17 mouse cellular contexts compared by ENCODE assay signal in genomic region chr7:89417707-89418106, GRCm38 (mm10). TPM values are rescaled to one million over a fixed set of nuclear protein-coding genes. Genes with fewer than 3 reads are reported as not detected.
DNase-seq lines count a peak whose midpoint lies in the region; ATAC-seq lines count a peak whose summit lies in the region.
"Had no signal": no experiment of that assay in that cellular context is flagged by ENCODE, and none has a peak within 500 bp of the region (broad histone marks: within the 10 kb centered on the region; RNA-seq: fewer than 3 reads in every experiment).

No protein-coding gene starts in this region.

- intact Hi-C loops in heart, postnatal 10 days (cut with DNase I): loop anchor here (1.0 kb wide), 2 partner anchors 47 to 249 kb away; no protein-coding TSS in a partner anchor

- H3K4me3 ChIP-seq in heart, embryonic 10.5 days: no peak overlapping the region
- no peak overlapping the region for H3K4me3 ChIP-seq in liver, embryonic 16.5 days (ENCODE audit: low read depth, low read length)
- H3K4me3 ChIP-seq in brown adipose tissue, adult 24 weeks (ENCODE audit: insufficient read depth, low read depth, low read length): no peak overlapping the region
- H3K4me3 ChIP-seq in heart, embryonic 15.5 days: no peak overlapping the region
- H3K4me3 ChIP-seq: layer of hippocampus, adult 2 months; megakaryocyte, embryonic 14.5 days; neural tube, embryonic 12.5 days had no signal

- 77% methylated on average over 2 of the region's 2 CpGs for WGBS in heart, embryonic 10.5 days
- 47% methylated on average over 2 of the region's 2 CpGs for WGBS in liver, embryonic 16.5 days (ENCODE audit: insufficient replicate concordance)
- WGBS in heart, embryonic 15.5 days: 66% methylated on average over 2 of the region's 2 CpGs

- peaks cover 32% of the 10 kb centered on the region for H3K4me1 ChIP-seq in heart, embryonic 10.5 days
- H3K4me1 ChIP-seq in liver, embryonic 16.5 days (ENCODE audit: control insufficient read depth, low read depth, low read length): no peaks in the 10 kb centered on the region
- H3K4me1 ChIP-seq in brown adipose tissue, adult 24 weeks (ENCODE audit: control insufficient read depth, insufficient read depth, insufficient read length, low read length): peaks cover 8% of the 10 kb centered on the region
- peaks cover 10% of the 10 kb centered on the region for H3K4me1 ChIP-seq in heart, embryonic 15.5 days (replicated peaks)
- H3K4me1 ChIP-seq: neural tube, embryonic 12.5 days had no signal

- H3K27me3 ChIP-seq in heart, embryonic 10.5 days (ENCODE audit: insufficient read depth, poor library complexity, severe bottlenecking): no peaks in the 10 kb centered on the region
- no peaks in the 10 kb centered on the region for H3K27me3 ChIP-seq in liver, embryonic 16.5 days (ENCODE audit: control insufficient read depth, insufficient read depth, low read depth, low read length)
- H3K27me3 ChIP-seq in heart, embryonic 15.5 days: no peaks in the 10 kb centered on the region
- H3K27me3 ChIP-seq: neural tube, embryonic 12.5 days had no signal

- H3K9ac ChIP-seq in liver, embryonic 16.5 days (ENCODE audit: low read depth, low read length): no peak overlapping the region
- H3K9ac ChIP-seq in heart, embryonic 15.5 days: no peak overlapping the region
- H3K9ac ChIP-seq: neural tube, embryonic 12.5 days had no signal

- no peak overlapping the region for H3K4me2 ChIP-seq in liver, embryonic 16.5 days (ENCODE audit: low read depth, low read length)
- H3K4me2 ChIP-seq in heart, embryonic 15.5 days: no peak overlapping the region
- H3K4me2 ChIP-seq: neural tube, embryonic 12.5 days had no signal

- DNase-seq in heart, embryonic 10.5 days (ENCODE audit: low spot score): peak; percentile 48
- DNase-seq in heart, postnatal 10 days: no peak
- no peak for DNase-seq in liver
- DNase-seq in spleen, postnatal 36 days (ENCODE audit: low spot score in 2 of 2): no peak
- DNase-seq: cerebellum, postnatal 14 days; gastrocnemius, postnatal 14 days; kidney, adult 11 months; lung, adult 18-20 months; thymus, adult 2 months had no signal

- no peaks in the 10 kb centered on the region for H3K9me3 ChIP-seq in heart, embryonic 10.5 days
- H3K9me3 ChIP-seq in liver, embryonic 16.5 days (replicated peaks; ENCODE audit: control insufficient read depth, low read length): no peaks in the 10 kb centered on the region
- H3K9me3 ChIP-seq in heart, embryonic 15.5 days (replicated peaks): no peaks in the 10 kb centered on the region
- H3K9me3 ChIP-seq: G1E; megakaryocyte, embryonic 14.5 days; neural tube, embryonic 12.5 days had no signal

- H3K36me3 ChIP-seq in heart, embryonic 10.5 days: no peaks in the 10 kb centered on the region
- H3K36me3 ChIP-seq in liver, embryonic 16.5 days (ENCODE audit: control insufficient read depth, insufficient read depth): no peaks in the 10 kb centered on the region
- H3K36me3 ChIP-seq in heart, embryonic 15.5 days: 0 out of 2 replicates have a peak, but pooled peaks cover 1% of the 10 kb centered on the region
- H3K36me3 ChIP-seq: G1E; neural tube, embryonic 12.5 days had no signal

- H3K27ac ChIP-seq in heart, embryonic 10.5 days: peak overlapping the region; percentile 62; the same call in 1 of the 2 replicates
- H3K27ac ChIP-seq in liver, embryonic 16.5 days (ENCODE audit: low read length): no peak overlapping the region
- peak overlapping the region; percentile 67; the same call in 1 of the 2 replicates for H3K27ac ChIP-seq in brown adipose tissue, adult 24 weeks (replicated peaks; ENCODE audit: low read depth, low read length)
- H3K27ac ChIP-seq in heart, embryonic 15.5 days: peak overlapping the region; percentile 72
- H3K27ac ChIP-seq: layer of hippocampus, adult 2 months; neural tube, embryonic 12.5 days had no signal

- 0 out of 2 replicates have a peak, but pooled peaks have one; percentile 27 for ATAC-seq in liver, embryonic 16.5 days (ENCODE audit: low read depth)
- no peak for ATAC-seq in heart, embryonic 15.5 days (replicated peaks; ENCODE audit: insufficient number of reproducible peaks, insufficient read depth, low FRiP score, low read depth)
- ATAC-seq: hindbrain, embryonic 16.5 days had no signal

RNA-seq across cellular contexts. Expression of gene Fzd4, which starts 13.6 kb away (rescaled TPM):
- polyA plus RNA-seq in heart, embryonic 10.5 days (2016; fragmentation: Nextera tagmentation; extraction: Ambion mirVana): 9.2 and 9.7 TPM in 2 replicates
- total RNA-seq in heart, postnatal 10 days (2021): 10 to 100 TPM; 46.3 to 49.3 TPM
- polyA plus RNA-seq in liver, embryonic 16.5 days (2015; fragmentation: Nextera tagmentation; extraction: Ambion mirVana): 2.0 and 2.6 TPM in 2 replicates
- 57.1 and 88.8 TPM in 2 replicates for polyA plus RNA-seq in brown adipose tissue, adult 24 weeks (2012; ENCODE audit: insufficient read depth, insufficient read length, missing spikeins)
- 9.3 and 10.0 TPM in 2 replicates for polyA plus RNA-seq in heart, embryonic 15.5 days (2015; fragmentation: Nextera tagmentation; extraction: Ambion mirVana)
- polyA plus RNA-seq: G1E had no signal

RNA-seq across cellular contexts. Expression of gene Tmem135, which starts 13.7 kb away (rescaled TPM):
- 29.2 and 30.1 TPM in 2 replicates for polyA plus RNA-seq in heart, embryonic 10.5 days (2016; fragmentation: Nextera tagmentation; extraction: Ambion mirVana)
- 10 to 100 TPM; 54.0 to 60.8 TPM for total RNA-seq in heart, postnatal 10 days (2021)
- polyA plus RNA-seq in liver, embryonic 16.5 days (2015; fragmentation: Nextera tagmentation; extraction: Ambion mirVana): 17.6 and 18.6 TPM in 2 replicates
- 128 and 134 TPM in 2 replicates for polyA plus RNA-seq in brown adipose tissue, adult 24 weeks (2012; ENCODE audit: insufficient read depth, insufficient read length, missing spikeins)
- 25.8 and 26.1 TPM in 2 replicates for polyA plus RNA-seq in heart, embryonic 15.5 days (2015; fragmentation: Nextera tagmentation; extraction: Ambion mirVana)
